Mouse (Mus musculus) spleen, adult 18-20 months (tissue): ENCODE measurements around the gene Gm44965.

Experiments
- DNase-seq, 2 experiments: peaks; one replicate each; pipeline ENCODE4 v3.0.0; 2022; ENCODE audit warnings: mixed read lengths in 2 of 2

The Gm44965 gene

GRCm38 (mm10) chr6:48627511-48627924 lies 33.8 kb downstream of the Gm44965 start:
- DNase-seq = no peak

DNA sequence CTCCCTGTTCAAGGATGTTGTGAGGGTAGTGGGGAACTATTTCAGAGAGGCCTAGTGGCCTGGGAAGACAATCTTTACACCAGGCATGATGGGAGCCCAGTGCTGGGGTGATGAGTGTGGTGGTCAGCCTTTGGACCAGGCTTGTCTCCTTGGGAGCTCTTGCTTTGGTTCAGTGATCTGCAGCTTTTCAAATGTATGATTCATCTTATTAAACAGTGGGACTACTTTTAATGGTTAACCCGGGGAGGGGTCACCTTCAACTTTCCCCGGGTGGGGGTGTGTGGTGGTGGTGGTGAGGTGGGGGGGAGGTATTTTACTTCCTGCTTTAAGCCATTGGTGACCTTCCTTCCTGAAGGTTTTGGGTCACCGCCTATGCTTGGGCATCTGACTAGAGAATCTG lies 34.6 kb downstream of the Gm44965 start:
- DNase-seq = no peak

DNA sequence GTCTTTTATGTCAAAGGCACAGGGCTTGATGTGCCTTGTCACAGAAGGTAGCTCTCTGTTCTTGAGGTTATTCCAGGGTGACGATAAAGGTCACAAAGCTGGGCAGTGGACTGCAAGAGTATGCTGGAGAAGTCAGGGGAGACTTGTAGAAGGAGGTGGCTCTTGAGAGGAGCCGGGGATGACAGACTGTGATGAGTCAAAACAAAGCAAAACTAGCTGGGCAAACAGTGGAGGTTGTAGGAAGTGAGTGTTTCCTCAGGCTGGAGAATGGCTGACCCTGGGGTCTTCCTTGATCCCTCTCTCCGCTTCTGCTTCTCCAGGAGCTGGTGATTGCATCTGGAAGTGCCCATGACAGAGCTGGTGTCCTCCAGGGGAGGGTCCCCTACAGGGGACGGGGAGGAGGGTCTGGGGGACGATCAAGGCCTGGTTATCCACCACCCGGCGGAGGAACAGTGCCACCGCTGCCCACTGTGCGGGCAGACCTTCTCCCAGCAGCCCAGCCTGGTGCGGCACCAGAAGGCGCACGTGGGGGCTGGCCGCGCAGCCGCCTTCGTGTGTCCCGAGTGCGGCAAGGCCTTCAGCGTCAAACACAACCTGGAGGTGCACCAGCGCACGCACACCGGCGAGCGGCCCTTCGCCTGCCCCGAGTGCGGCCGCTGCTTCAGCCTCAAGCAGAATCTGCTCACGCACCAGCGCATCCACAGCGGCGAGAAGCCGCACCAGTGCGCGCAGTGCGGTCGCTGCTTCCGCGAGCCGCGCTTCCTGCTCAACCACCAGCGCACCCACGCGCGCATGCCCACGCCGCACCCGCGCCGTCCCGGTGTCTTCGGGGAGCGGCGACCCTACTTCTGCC lies 35.3 kb downstream of the Gm44965 start:
- DNase-seq = peak; percentile 15 to 45

DNA sequence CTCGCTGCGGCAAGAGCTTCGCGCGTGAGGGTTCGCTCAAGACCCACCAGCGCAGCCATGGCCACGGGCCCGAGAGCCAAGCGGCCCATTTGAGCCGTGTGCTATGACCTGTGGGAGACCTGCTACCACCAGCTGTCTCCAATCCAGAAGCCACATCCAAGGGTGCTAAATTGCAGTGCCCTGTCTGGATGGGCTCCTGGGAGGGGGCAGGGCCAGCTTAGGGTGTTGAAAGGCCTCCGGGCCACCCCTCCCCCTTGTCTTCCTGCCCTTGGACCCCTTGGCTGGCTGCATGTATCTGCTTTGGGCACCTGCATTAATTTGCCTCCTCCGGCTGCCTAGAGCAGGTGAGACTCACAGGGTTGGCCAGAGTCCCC lies 35.9 kb downstream of the Gm44965 start:
- no peak for DNase-seq

GRCm38 (mm10) chr6:48630831-48631230 lies 37.1 kb downstream of the Gm44965 start:
- DNase-seq = no peak

DNA sequence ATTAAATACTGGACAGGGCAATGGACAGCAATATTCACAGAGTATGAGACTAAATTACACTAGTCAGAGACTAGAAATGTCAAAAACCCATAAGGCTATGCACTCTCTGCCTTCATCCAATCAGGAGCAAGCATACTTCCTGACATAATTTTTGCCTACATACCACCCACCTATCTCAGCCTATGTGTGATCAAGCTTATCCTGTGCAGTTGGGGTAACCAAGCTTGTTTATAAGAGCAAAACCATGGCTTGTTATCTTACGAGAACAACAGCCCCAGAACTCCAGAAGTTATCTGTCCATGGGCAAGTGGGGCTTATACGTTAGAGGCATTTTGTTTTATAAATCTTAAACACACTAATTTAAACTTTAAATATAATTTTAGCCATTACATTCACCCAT lies 41.4 kb downstream of the Gm44965 start:
- DNase-seq = no peak

DNA sequence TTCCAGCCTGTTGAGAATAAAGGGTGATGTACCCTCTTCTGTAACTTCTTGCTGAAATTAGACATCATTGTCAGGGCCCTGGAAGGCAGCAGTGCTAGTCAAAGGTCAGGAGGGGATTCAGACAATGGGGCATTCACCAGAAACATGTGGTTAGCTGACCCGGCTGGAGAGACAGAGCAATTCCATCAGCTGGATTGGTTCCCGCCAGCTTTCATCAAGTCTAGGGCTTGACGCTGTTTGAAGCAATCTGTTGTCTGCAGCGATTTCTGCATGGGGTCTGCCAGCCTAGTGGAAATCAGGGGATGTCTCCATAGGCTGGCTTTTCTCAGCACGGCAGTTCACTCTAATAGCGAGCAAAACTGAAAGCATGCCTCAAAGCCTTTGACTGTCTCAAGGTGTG lies 42.8 kb downstream of the Gm44965 start:
- DNase-seq = no peak

DNA sequence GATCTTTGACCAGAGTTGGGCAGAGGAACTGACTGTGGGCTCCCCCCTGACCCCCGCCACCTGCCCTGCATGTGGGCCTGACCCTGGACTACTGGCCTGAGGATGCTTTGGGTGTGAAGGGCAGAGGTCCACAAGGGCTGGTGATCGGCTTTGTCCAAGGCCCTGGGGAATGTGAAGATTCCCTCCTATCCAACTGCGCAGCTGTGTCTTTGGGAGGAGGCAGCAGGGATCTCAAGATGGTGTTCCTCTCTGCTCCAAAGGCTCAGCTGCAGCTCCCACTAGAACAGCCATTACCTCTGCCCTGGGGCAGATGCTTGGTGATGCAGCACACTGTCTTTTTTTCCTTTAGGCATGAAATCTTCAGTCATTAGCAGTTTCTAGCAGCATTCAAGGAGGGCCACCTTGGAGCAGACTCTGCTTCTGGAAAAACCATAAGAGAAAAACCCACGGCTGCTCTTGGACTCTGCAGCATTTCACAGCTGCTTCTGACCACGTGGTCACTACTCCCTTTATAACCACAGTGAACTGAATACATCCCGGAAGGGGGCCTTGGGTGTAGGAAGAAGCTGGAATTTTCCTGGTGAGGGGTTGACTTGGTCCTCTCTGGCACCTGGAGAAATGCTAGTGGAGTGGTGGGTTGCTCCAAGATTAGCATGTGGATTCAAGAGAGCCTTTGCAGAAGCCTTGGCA lies 44.2 kb downstream of the Gm44965 start:
- DNase-seq = no peak

DNA sequence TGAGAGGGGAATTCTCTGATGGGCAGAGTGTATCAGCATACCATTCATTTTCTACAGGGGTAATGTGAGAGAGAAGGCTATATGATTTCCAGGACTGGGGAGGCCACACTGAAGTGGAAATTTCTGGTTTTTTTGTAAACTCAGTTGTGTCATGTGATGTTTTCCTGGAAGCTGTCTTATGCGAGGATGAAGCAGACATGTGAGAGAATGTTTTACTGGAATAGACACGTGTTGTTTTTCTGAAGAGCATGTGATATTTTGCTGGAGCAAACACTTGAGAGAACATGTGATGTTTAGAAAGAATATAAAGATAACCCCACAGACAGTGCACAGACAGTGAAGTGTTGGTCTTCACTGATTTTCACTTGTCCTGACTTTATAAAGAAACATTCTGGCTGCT lies 44.8 kb downstream of the Gm44965 start:
- DNase-seq = no peak

DNA sequence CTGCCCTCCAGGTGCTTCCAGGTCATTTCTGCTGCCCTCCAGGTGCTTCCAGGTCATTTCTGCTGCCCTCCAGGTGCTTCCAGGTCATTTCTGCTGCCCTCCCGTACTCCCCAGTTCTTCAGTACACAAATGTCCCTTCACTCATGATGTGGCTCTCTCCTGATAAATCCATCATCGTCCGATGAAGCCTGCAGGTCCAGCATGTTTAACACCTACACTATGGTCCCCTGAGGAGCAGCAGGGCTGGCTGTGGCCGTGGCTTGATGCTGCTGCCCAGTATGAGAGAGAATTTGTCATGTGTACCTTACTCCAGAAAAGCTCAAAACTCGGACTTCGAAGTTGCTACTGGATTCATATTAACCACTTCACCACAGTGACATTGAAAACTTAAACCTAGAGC lies 47.6 kb downstream of the Gm44965 start:
- DNase-seq = no peak

- no peak for DNase-seq
Measured at GRCm38 (mm10) chr6:48642764-48643292, 49.1 kb downstream of the Gm44965 start.

- DNase-seq = peak; percentile 65 to 78
Measured at GRCm38 (mm10) chr6:48645660-48646308, 52.0 kb downstream of the Gm44965 start.

DNA sequence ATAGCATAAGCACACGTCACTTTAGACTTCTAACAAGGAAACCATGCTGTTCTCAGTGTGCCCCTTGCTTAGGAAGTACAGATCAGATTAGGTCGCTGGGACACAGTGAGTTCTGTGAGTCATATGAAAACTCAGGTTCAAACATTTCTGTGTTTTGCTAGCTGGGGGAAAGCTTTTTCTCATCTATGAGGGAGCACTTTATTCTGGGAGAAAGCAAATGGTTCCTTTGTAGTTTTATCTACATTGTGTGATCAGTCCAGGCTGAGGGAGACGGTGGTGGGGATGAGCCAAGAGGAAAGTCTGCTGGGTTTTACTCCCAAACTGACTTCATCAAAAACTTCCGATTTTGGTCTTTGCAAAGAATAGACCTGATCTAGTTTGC lies 52.6 kb downstream of the Gm44965 start:
- DNase-seq = no peak

DNA sequence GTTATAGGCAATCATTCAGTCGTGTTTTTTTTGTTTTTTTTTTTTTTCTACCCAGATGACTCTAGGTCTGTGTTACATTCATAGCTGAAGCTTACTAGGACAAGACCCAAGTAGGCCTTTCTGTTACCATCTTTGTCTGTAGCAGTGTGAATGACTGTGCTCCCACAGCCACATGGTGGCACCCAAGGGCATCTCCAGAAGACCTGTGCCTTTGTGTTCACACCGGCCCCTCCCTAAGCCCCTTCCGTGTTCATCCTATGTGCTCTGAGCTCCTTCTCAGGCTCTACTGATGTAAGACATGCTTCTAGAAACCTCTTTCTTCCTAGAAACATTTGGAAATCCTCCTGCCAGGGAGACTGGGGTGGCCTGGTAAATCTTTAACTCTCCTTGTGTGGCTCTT lies 53.3 kb downstream of the Gm44965 start, which contains the start of gene Gimap8:
Gene Gimap8 (plus strand): TSS at position 240 of the 400 bp plus-strand sequence.
- peak; percentile 81 to 82 for DNase-seq

GRCm38 (mm10) chr6:48647611-48648010 lies 53.9 kb downstream of the Gm44965 start:
- no peak for DNase-seq

DNA sequence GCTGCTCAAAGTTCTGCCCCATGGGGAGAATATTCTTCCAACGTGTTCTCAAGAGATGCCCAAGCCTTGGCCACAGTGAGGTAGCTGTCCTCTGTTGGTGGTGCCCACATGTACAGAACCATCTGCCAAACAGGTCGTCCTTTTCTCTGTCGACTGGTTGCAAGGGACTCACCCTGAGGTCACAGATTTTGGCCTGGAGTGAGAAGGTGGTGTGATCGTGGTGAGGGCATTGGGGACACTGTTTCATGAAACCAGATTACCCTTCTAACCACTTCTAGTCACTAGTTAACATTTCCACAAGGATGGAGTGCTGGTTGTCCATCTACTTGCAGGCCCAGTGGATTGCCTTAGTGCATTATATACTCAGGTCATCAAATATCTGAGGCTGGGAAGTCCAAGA lies 55.0 kb downstream of the Gm44965 start:
- no peak for DNase-seq

DNA sequence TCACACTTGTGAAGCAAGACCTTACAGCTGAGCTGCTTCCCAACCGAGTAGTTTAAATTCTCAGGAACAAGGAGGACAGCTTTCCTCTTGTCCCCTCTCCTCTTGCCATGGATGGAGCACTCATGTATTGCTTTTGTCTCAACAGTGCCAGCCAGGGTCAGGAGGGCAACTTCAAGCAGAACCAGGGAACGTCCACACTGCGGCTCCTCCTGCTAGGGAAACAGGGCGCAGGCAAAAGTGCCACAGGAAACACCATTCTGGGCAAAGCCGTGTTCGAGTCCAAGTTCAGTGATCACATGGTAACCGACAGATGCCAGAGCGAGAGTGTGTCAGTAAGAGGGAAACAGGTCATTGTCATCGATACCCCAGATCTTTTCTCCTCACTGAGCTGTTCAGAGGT lies 56.3 kb downstream of the Gm44965 start:
- DNase-seq = no peak

DNA sequence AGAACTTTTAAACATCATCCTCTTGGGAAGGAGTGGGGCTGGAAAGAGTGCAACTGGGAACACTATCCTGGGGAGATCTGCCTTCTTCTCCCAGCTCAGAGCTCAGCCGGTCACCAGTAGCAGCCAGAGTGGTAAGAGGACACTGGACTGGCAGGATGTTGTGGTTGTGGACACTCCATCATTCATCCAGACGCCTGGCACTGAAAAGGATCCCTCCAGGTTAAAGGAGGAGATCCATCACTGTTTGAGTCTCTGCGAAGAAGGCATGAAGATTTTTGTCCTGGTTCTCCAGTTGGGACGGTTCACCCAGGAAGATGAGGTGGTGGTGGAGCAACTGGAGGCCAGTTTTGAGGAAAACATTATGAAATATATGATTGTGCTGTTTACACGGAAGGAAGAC lies 65.0 kb downstream of the Gm44965 start:
- DNase-seq = no peak

- no peak for DNase-seq
Measured at GRCm38 (mm10) chr6:48664750-48665149, 71.0 kb downstream of the Gm44965 start.

DNA sequence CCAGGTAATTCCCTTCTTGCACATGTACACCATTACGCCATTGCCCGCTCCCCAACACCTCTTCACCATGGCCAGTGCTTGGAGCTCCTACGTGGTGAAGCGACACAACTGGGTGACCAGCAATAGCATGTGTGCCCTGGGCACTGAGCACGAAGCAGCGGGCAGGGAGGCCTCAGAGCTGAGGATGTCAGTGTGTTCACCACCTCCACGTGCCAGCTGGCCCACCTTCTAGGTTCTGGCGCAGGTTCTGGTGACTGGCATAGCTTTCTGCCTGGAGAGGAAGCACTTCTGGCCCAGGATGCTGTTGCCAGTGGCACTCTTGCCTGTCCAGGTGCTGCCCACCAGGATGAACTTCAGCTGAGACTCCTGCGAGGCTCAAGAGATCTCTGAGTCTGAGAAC lies 71.7 kb downstream of the Gm44965 start:
- no peak for DNase-seq

GRCm38 (mm10) chr6:48666159-48666586 lies 72.4 kb downstream of the Gm44965 start:
- DNase-seq = no peak

DNA sequence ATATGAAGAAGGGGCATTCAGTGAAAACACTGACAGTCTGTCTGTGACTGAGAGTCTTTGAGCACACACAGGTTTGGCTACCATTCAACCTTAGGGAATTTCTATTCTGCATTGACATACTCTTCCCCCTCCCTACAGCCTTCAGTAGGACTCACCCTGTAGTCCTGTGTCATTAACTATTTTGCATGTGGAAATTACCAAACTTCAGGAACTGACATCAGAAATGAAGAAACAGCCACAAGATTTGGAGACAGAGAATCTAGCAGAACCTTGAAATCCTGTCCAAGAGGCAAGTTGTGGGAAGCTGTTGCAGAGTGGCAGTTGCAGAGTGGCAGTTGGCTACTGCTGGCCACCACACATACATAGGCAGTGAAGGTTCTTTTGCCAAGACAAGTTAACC lies 74.3 kb downstream of the Gm44965 start:
- no peak for DNase-seq
